Mouse (Mus musculus): ENCODE results near the gene Selenos. TPM values are rescaled to one million over a fixed set of nuclear protein-coding genes. Genes with fewer than 3 reads are reported as not detected.

Selenos gene
- polyA plus RNA-seq, 1 experiment: 50.9 TPM

- Histone ChIP-seq H3ac (ENCODE audit: control insufficient read depth, insufficient read length) (no peak overlapping the region), H3K27me3 (ENCODE audit: control insufficient read depth, insufficient read depth, insufficient read length) (no peaks in the 10 kb centered on the region), H3K36me3 (ENCODE audit: control insufficient read depth, insufficient read depth) (peaks cover 14% of the 10 kb centered on the region), H3K4me2 (ENCODE audit: low read depth) (no peak overlapping the region), H3K4me3 (no peak overlapping the region), H3K79me2 (ENCODE audit: control insufficient read depth, insufficient read depth) (peaks cover 100% of the 10 kb centered on the region)
- TF ChIP-seq TCF3 (IDR thresholded peaks at IDR 0.05; ENCODE audit: insufficient read length, low read depth) (no peak), POLR2AphosphoS2 (IDR thresholded peaks at IDR 0.05; ENCODE audit: insufficient read length, low read depth) (no peak), SRF (IDR thresholded peaks at IDR 0.05; ENCODE audit: control insufficient read depth, insufficient read length, low read depth) (no peak), TCF12 (IDR thresholded peaks at IDR 0.05; ENCODE audit: insufficient read depth, poor library complexity, severe bottlenecking) (no peak), E2F4 (IDR thresholded peaks at IDR 0.05; ENCODE audit: insufficient read depth) (no peak), MAX (IDR thresholded peaks at IDR 0.05; ENCODE audit: low read depth) (no peak), REST (IDR thresholded peaks at IDR 0.05; ENCODE audit: insufficient read depth, insufficient read length) (no peak), POLR2A (IDR thresholded peaks at IDR 0.05; ENCODE audit: insufficient read length, low read depth) (no peak), CEBPB (IDR thresholded peaks at IDR 0.05; ENCODE audit: insufficient read depth, poor library complexity, severe bottlenecking) (no peak)
These were observed 45.9 kb downstream of the Selenos start for GRCm38 (mm10) chr7:66125368-66125767.

GRCm38 (mm10) chr7:66127951-66128645, 48.6 kb downstream of the Selenos start:
- no peaks in the 10 kb centered on the region for H3K27me3 ChIP-seq (ENCODE audit: control insufficient read depth, insufficient read depth, insufficient read length)
- H3K79me2 ChIP-seq (ENCODE audit: control insufficient read depth, insufficient read depth): peaks cover 100% of the 10 kb centered on the region
- H3K4me2 ChIP-seq (ENCODE audit: low read depth): no peak overlapping the region
- H3ac ChIP-seq (ENCODE audit: control insufficient read depth, insufficient read length): no peak overlapping the region
- H3K4me3 ChIP-seq: no peak overlapping the region
- peaks cover 14% of the 10 kb centered on the region for H3K36me3 ChIP-seq (ENCODE audit: control insufficient read depth, insufficient read depth)
- TF ChIP-seq MAX (IDR thresholded peaks at IDR 0.05; ENCODE audit: low read depth) (no peak), MYOD1 (IDR thresholded peaks at IDR 0.05; ENCODE audit: control insufficient read depth in 1 of 3, insufficient read length in 2 of 3, low read depth in 2 of 3) (no peak), USF1 (IDR thresholded peaks at IDR 0.05; ENCODE audit: low read depth) (no peak), MYOG (IDR thresholded peaks at IDR 0.05; ENCODE audit: control insufficient read depth in 1 of 3, insufficient read depth in 1 of 3, insufficient read length in 2 of 3, low read depth in 2 of 3) (no peak), TCF3 (IDR thresholded peaks at IDR 0.05; ENCODE audit: insufficient read length, low read depth) (no peak), REST (IDR thresholded peaks at IDR 0.05; ENCODE audit: insufficient read depth, insufficient read length) (no peak), POLR2AphosphoS2 (IDR thresholded peaks at IDR 0.05; ENCODE audit: insufficient read length, low read depth) (no peak), TCF12 (IDR thresholded peaks at IDR 0.05; ENCODE audit: insufficient read depth, poor library complexity, severe bottlenecking) (no peak), POLR2A (IDR thresholded peaks at IDR 0.05; ENCODE audit: insufficient read length, low read depth) (no peak), CEBPB (IDR thresholded peaks at IDR 0.05; ENCODE audit: insufficient read depth, poor library complexity, severe bottlenecking) (no peak), SRF (IDR thresholded peaks at IDR 0.05; ENCODE audit: control insufficient read depth, insufficient read length, low read depth) (no peak), E2F4 (IDR thresholded peaks at IDR 0.05; ENCODE audit: insufficient read depth) (no peak)

GRCm38 (mm10) chr7:66128857-66129256, 49.4 kb downstream of the Selenos start:
- Histone ChIP-seq H3K4me3 (no peak overlapping the region), H3K36me3 (ENCODE audit: control insufficient read depth, insufficient read depth) (peaks cover 14% of the 10 kb centered on the region), H3ac (ENCODE audit: control insufficient read depth, insufficient read length) (no peak overlapping the region), H3K27me3 (ENCODE audit: control insufficient read depth, insufficient read depth, insufficient read length) (no peaks in the 10 kb centered on the region), H3K79me2 (ENCODE audit: control insufficient read depth, insufficient read depth) (peaks cover 99% of the 10 kb centered on the region), H3K4me2 (ENCODE audit: low read depth) (no peak overlapping the region)
- TF ChIP-seq REST (IDR thresholded peaks at IDR 0.05; ENCODE audit: insufficient read depth, insufficient read length) (no peak), SRF (IDR thresholded peaks at IDR 0.05; ENCODE audit: control insufficient read depth, insufficient read length, low read depth) (no peak), MAX (IDR thresholded peaks at IDR 0.05; ENCODE audit: low read depth) (no peak), POLR2A (IDR thresholded peaks at IDR 0.05; ENCODE audit: insufficient read length, low read depth) (no peak)

DNA sequence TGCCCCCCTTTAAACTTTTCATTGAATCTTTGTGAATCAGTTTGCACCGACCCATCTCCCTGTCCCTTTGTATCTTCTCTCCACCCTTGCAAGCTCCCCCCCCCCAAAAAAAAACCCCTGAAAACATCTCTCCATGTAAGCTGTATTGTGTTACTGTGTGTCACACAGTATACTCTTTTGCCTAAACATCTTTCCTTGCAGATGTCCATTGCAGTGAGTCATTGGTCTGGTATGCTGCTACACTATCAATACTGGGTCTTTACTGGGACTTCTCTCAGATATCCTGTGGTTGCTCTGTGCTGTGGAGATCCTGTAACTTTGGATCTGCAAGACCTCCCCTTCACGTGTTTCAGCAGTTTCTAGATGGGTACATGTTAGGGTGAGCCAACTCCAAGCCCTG, 50.8 kb downstream of the Selenos start:
- Histone ChIP-seq H3ac (ENCODE audit: control insufficient read depth, insufficient read length) (no peak overlapping the region), H3K4me2 (ENCODE audit: low read depth) (no peak overlapping the region), H3K4me3 (no peak overlapping the region), H3K27me3 (ENCODE audit: control insufficient read depth, insufficient read depth, insufficient read length) (no peaks in the 10 kb centered on the region), H3K36me3 (ENCODE audit: control insufficient read depth, insufficient read depth) (peaks cover 11% of the 10 kb centered on the region), H3K79me2 (ENCODE audit: control insufficient read depth, insufficient read depth) (peaks cover 99% of the 10 kb centered on the region)
- TF ChIP-seq POLR2AphosphoS2 (IDR thresholded peaks at IDR 0.05; ENCODE audit: insufficient read length, low read depth): no peak
- no peak for TF ChIP-seq MYOD1 (IDR thresholded peaks at IDR 0.05; ENCODE audit: control insufficient read depth in 1 of 3, insufficient read length in 2 of 3, low read depth in 2 of 3)
- no peak for TF ChIP-seq MAX (IDR thresholded peaks at IDR 0.05; ENCODE audit: low read depth)
- TF ChIP-seq TCF3 (IDR thresholded peaks at IDR 0.05; ENCODE audit: insufficient read length, low read depth): no peak
- no peak for TF ChIP-seq REST (IDR thresholded peaks at IDR 0.05; ENCODE audit: insufficient read depth, insufficient read length)
- no peak for TF ChIP-seq MYOG (IDR thresholded peaks at IDR 0.05; ENCODE audit: control insufficient read depth in 1 of 3, insufficient read depth in 1 of 3, insufficient read length in 2 of 3, low read depth in 2 of 3)
- TF ChIP-seq POLR2A (IDR thresholded peaks at IDR 0.05; ENCODE audit: insufficient read length, low read depth): no peak
- TF ChIP-seq E2F4 (IDR thresholded peaks at IDR 0.05; ENCODE audit: insufficient read depth): no peak
- no peak for TF ChIP-seq TCF12 (IDR thresholded peaks at IDR 0.05; ENCODE audit: insufficient read depth, poor library complexity, severe bottlenecking)

DNA sequence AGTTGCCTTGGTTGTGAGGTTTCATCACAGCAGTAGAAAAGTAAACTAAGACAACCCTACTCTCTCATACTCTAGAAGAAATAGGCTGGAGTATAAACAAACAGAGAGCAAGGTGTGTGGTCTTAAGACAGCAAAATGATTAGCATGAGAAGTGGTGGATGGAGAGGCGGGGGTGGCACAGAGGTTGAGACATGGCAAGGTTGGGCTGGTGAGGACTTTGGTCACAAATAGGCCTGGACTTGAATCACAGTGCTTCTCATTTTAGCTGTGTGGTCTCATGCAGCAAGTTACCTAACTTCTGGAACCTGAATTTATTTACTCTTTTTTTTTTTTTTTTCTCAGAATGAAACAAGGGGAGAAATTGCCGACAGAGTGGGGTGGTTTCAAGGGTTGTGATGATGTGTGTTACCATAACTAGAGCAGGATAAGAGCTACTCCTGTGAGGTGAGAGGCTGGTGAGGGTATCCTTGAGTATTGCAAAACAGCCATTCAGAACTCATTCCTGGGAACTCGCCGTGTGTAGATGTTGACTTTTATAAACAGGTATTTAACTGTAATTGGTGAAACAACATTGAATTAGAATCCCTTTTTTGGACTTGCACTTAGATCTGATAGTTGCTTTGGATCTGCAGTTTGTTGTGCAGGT, 52.5 kb downstream of the Selenos start:
- H3K27me3 ChIP-seq (ENCODE audit: control insufficient read depth, insufficient read depth, insufficient read length): no peaks in the 10 kb centered on the region

More for the DNA sequence above, 52.5 kb downstream of the Selenos start:
- no peak overlapping the region for H3ac ChIP-seq (ENCODE audit: control insufficient read depth, insufficient read length)
- no peak overlapping the region for H3K4me2 ChIP-seq (ENCODE audit: low read depth)
- H3K4me3 ChIP-seq: no peak overlapping the region
- H3K36me3 ChIP-seq (ENCODE audit: control insufficient read depth, insufficient read depth): no peaks in the 10 kb centered on the region
- peaks cover 98% of the 10 kb centered on the region for H3K79me2 ChIP-seq (ENCODE audit: control insufficient read depth, insufficient read depth)
- TF ChIP-seq MYOD1 (IDR thresholded peaks at IDR 0.05; ENCODE audit: control insufficient read depth in 1 of 3, insufficient read length in 2 of 3, low read depth in 2 of 3) (no peak), MAX (IDR thresholded peaks at IDR 0.05; ENCODE audit: low read depth) (no peak), TCF3 (IDR thresholded peaks at IDR 0.05; ENCODE audit: insufficient read length, low read depth) (no peak), USF1 (IDR thresholded peaks at IDR 0.05; ENCODE audit: low read depth) (no peak), POLR2AphosphoS2 (IDR thresholded peaks at IDR 0.05; ENCODE audit: insufficient read length, low read depth) (no peak)
